Mouse (Mus musculus) skeletal muscle tissue, adult 2 months (tissue): Measurements from ENCODE around the gene Serpinf2.
"Not testable (repeated sequence)": the region's sequence is repeated elsewhere in the genome, so short reads cannot be mapped to it uniquely, and the experiment has no call there.

Source experiments
- DNase-seq: peaks from one replicate; pipeline ENCODE4 v3.0.0-alpha.2; 2012; ENCODE audit warnings: low read depth, low spot score

Gene Serpinf2

DNA sequence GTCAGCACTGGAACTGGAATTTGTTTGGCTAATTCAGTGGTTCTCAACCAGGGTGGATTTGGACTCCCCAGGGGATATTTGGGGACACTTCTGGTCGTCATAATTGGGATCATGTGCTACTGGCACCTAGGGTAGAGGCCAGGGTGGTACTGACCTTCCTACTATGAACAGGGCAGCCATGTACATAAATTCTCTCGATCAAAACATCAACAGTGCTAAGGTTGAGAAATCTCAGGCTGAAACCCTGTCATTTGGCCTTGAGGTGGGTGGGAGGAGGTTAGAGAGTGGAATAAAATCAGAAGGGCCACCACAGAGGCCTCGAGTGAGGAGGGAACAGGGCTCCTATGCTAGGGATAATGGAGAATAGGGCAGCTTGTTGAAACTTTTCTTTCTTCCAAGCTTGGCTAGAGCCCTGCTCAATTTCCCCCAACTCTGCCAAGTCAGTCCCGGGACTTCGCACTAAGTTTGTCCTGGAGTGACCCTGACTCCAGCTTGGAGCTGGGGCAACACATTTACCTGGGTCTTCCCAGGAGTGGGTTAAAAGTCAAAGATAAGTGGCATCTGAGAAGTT lies 19.8 kb upstream of the Serpinf2 start:
- DNase-seq = peak; percentile 85

GRCm38 (mm10) chr11:75458628-75459041 lies 19.2 kb upstream of the Serpinf2 start:
- DNase-seq = peak; percentile 77

- peak; percentile 54 for DNase-seq
Measured at GRCm38 (mm10) chr11:75458169-75458568, 18.8 kb upstream of the Serpinf2 start.

GRCm38 (mm10) chr11:75456440-75456871 lies 17.1 kb upstream of the Serpinf2 start:
- no peak for DNase-seq

DNA sequence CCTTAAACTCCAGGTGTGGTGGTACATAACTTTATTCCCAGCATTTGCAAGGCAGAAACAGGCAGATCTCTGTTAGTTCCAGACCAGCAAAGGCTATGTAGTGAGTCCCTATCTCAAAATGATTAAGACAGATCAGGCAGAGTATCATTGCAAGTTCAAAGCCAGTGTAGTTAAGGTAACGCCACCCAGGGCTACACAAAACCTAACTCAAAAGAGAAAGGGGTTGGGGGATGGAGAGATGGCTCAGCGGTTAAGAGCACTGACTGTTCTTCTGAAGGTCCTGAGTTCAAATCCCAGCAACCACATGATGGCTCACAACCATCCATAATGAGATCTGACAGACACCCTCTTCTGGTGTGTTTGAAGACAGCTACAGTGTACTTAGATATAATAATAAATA lies 16.6 kb upstream of the Serpinf2 start:
- not testable (repeated sequence) for DNase-seq

- no peak for DNase-seq
Measured at GRCm38 (mm10) chr11:75455041-75455736, 15.8 kb upstream of the Serpinf2 start.

- peak; percentile 88 for DNase-seq
Measured at GRCm38 (mm10) chr11:75453991-75454930, 14.9 kb upstream of the Serpinf2 start, which contains the start of gene Wdr81. Wdr81 (minus strand) TSS chr11:75454717.

GRCm38 (mm10) chr11:75452812-75453557 lies 13.6 kb upstream of the Serpinf2 start:
- no peak for DNase-seq

GRCm38 (mm10) chr11:75452081-75452480 lies 12.7 kb upstream of the Serpinf2 start:
- no peak for DNase-seq

GRCm38 (mm10) chr11:75450936-75451335 lies 11.5 kb upstream of the Serpinf2 start:
- DNase-seq = no peak

DNA sequence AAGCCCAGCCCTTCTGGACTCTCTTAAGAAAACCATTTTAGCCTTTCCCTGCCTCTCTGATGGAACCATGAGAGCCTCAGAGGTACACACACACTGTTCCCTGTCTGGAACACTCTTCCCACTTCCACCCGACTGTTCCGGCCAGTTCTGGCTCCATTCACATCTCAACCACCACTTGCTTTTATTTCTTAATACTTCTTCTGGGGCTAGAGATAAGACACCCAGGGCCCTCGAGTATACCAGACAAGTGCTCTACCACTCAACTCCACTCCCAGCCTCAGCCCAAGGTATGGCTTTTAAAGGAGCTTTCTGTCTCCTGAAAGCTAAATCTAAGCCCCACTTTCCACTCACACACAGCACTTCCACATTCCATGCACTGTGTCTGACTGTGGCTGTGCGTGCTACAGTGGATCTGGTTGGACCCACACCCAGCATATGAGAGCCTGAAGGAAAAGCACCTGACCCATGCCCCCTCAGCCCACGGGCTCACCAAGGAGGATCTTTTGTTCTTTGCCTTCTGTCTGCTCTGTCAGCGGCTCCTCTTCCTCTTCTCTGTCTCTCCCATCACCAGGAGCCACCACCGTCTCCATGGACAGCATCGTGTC lies 11.0 kb upstream of the Serpinf2 start:
- DNase-seq = no peak

- DNase-seq = no peak
Measured at GRCm38 (mm10) chr11:75449695-75450094, 10.3 kb upstream of the Serpinf2 start.

DNA sequence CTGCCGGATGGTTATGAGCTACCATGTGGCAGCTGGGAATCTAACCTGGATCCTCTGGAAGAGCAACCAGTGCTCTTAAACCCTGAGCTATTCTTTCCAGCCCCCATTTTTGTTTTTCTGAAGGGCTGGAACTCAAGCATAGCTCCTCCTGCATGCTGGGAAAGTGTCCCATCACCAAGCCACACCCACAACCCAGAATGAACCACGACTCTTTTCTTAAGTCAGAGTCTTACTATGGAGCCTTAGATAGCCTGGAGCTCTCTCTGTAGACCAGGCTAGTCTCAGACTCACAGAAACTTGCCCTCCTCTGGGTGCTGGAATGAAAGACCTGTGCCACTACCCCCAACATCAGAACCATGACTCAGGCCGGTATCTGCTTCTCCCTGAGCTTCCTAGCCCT lies 9.2 kb upstream of the Serpinf2 start:
- no peak for DNase-seq

- no peak for DNase-seq
Measured at GRCm38 (mm10) chr11:75443711-75444110, 4.3 kb upstream of the Serpinf2 start.

DNA sequence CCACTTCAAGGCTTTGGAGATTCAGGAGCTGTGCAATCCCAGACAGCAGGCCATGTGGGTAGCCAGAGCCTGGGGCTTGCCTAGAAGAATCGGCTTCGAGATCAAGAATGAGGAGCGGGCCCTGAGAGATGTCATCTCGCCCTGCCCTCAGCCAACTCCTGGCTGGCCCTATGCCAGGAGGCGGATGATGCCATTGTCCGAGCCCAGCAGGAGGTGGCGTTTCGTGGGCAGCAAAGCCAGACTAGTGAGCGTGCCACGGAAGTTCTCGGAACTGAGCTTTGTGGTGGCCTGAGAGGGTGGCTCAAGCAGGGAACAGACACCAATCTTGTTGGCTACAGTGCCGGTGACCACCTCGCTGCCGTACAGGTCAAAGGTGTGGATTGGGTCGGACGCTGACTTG lies 2.2 kb upstream of the Serpinf2 start:
- DNase-seq = no peak

DNA sequence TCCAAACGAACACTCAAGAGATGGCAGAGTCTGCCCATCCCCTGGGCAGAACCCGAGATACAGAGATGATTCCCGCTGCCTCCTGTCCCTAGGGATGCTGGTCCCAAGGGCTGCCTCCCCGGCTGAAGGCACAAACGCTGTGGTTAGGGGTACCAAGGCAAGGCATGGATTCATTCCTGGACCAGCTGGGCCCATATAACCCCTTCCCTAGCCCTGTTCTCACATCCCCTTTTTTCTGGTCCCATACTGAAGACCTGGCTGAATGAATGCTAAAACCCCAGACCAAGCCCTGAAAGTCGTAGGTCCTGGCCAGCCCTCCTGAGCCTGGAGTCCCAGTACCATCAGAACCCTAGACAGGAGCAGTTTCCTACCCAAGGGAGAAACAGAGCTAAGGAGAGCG lies 1.6 kb upstream of the Serpinf2 start:
- no peak for DNase-seq

DNA sequence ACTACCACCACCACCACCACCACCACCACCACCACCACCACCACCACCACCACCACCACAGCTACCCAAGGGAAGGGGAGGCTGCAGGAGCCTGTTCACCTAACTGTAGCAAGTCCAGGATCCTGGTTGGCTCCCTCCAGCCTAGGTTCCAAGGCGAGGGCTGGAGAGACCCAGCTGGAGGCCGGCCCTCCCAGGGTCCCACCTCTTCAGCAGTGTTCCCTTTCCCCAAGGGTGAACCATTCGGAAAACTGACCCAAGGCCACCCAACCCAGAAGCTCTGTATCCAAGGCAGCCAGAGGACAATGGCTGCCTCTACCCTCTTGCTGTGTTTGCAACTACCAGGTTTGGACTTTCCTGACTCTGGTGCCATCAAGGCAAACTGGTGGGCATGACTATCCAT lies 560 bp upstream of the Serpinf2 start:
- no peak for DNase-seq

DNA sequence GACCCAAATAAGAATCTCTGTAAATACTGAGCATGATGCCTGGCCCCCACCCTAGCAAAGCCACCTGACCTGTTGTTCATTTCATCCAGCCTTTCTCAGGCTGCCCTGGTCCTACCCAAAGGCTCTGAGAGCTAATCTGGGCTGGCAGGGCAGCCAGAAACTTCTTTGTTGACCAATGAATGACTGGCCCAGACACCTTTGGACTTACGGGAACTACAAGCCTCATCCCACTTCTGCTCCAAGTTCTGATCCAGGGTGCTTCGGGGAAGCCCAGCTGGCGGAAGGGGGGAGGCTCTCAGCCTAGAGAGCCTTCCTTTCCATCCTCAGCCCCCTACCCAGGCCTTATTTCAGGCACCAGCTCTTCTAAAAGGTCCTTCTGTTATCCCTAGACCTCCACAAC lies 587 bp downstream of the Serpinf2 start:
- DNase-seq = no peak

DNA sequence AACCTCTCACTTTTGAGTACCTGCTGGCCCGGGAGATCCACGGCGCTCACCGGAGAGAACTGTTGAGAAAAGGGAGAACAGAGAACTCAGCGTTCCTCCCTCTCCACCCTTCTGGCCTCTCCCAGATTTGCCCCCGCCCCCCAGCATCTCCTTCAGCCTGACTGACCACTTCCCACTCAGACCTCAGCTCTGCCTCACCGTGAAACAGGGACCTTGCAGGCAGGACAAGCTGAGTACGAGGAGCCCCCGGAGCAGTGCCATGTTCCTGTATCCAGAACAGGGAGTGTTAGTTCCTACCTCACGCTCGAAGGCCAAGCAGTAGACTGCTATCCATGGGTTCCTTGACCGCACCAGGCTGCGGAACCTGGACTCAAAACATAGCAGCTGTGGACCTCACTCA lies 1.2 kb downstream of the Serpinf2 start:
- no peak for DNase-seq

GRCm38 (mm10) chr11:75434138-75434537 lies 5.3 kb downstream of the Serpinf2 start:
- no peak for DNase-seq

- DNase-seq = peak; percentile 89
Measured at GRCm38 (mm10) chr11:75431307-75431706, 8.1 kb downstream of the Serpinf2 start.
